Mouse (Mus musculus) intestine, postnatal 0 days (tissue): Measurements from ENCODE around the gene Alox15. TPM values are rescaled to one million over a fixed set of nuclear protein-coding genes. Genes with fewer than 3 reads are reported as not detected.
"Not testable (repeated sequence)": the region's sequence is repeated elsewhere in the genome, so short reads cannot be mapped to it uniquely, and the experiment has no call there.

Source experiments
- ATAC-seq: fragments of 200-750 bp; cut with Nextera tagmentation; 2 replicates; pipeline ENCODE4 v1.8.0; 2017; ENCODE audit warnings: mild to moderate bottlenecking, moderate TSS enrichment, moderate library complexity
- H3K27ac ChIP-seq: fragments of 300-500 bp; sonication (generic); 2 replicates; pipeline ENCODE4 v1.5.1; 2014; ENCODE audit warnings: mild to moderate bottlenecking, low read depth, low read length, moderate library complexity
- H3K27me3 ChIP-seq: fragments of 300-500 bp; sonication (generic); replicated peaks from 2 replicates; pipeline ENCODE4 v1.6.1; 2014; ENCODE audit warnings: low read length, mixed read lengths; ENCODE audit not compliant: control insufficient read depth, insufficient read depth
- H3K36me3 ChIP-seq: fragments of 300-500 bp; sonication (generic); 2 replicates; pipeline ENCODE4 v1.6.1; 2014; ENCODE audit warnings: mild to moderate bottlenecking, moderate library complexity; ENCODE audit not compliant: control insufficient read depth, insufficient read depth
- H3K4me1 ChIP-seq: fragments of 300-500 bp; sonication (generic); replicated peaks from 2 replicates; pipeline ENCODE4 v1.6.1; 2014; ENCODE audit warnings: antibody characterized with exemption, low read length, mixed read lengths; ENCODE audit not compliant: control insufficient read depth, insufficient read depth
- H3K4me2 ChIP-seq: fragments of 300-500 bp; sonication (generic); replicated peaks from 2 replicates; pipeline ENCODE4 v1.6.1; 2014; ENCODE audit warnings: low read depth, mild to moderate bottlenecking, moderate library complexity
- H3K4me3 ChIP-seq: fragments of 300-500 bp; sonication (generic); 2 replicates; pipeline ENCODE4 v1.5.1; 2014; ENCODE audit warnings: low read depth, low read length
- H3K9ac ChIP-seq: fragments of 300-500 bp; sonication (generic); 2 replicates; pipeline ENCODE4 v1.6.1; 2014; ENCODE audit warnings: mild to moderate bottlenecking, low read depth, low read length
- H3K9me3 ChIP-seq: fragments of 300-500 bp; sonication (generic); 2 replicates; pipeline ENCODE4 v1.6.1; 2016; ENCODE audit warnings: mixed run types; ENCODE audit not compliant: control insufficient read depth
- CTCF ChIP-seq: sonication (generic); IDR thresholded peaks from 2 replicates; pipeline ENCODE4 v1.5.1; 2016; ENCODE audit warnings: low read depth, mild to moderate bottlenecking, control low read depth, antibody characterized with exemption, moderate library complexity
- WGBS: fragments of 180-500 bp; shearing (Covaris S2); extraction: QIAGEN DNeasy Blood & Tissue Kit; methylation state at CpG from one replicate; pipeline ENCODE4 v1.1.7; 2014; 5-methylcytosine and 5-hydroxymethylcytosine counted together
- polyA plus RNA-seq: library from polyadenylated mRNA; unstranded; fragments of >200 nt; fragmentation: Nextera tagmentation; extraction: Ambion mirVana; gene quantifications from 2 replicates; pipeline ENCODE4 v1.2.1, GENCODE M21; 2015

Alox15 gene
- polyA plus RNA-seq, 1 experiment from 2014 or later = 0.33 TPM

DNA sequence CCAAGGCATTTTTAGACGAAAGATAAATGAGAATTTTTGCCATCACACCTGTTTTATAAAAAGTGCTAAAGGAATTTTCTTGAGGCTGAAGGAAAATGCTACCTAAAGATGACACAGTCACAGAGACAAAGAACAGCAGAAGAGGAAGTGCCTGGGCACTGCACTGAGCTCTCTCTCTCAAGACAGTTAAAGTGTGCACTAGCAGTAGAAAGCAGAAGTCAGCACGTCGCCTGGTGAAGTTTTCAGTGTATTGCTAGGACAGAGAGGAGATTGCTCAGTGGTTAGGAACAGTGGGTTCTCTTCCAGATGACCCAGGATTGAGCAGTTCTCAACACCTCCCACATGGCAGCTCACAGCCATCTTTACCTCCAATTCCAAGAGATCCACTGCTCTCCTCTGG is 22.5 kb upstream of the Alox15 start:
- ATAC-seq = no peak
- H3K9me3 ChIP-seq = no peaks in the 10 kb centered on the region
- no peak overlapping the region for H3K27ac ChIP-seq
- no peak for TF ChIP-seq CTCF
- 84% methylated on average over 3 of the region's 3 CpGs for WGBS
- H3K4me3 ChIP-seq = no peak overlapping the region
- H3K4me2 ChIP-seq = no peak overlapping the region
- H3K36me3 ChIP-seq = no peaks in the 10 kb centered on the region
- H3K9ac ChIP-seq = no peak overlapping the region
- no peaks in the 10 kb centered on the region for H3K27me3 ChIP-seq
- no peaks in the 10 kb centered on the region for H3K4me1 ChIP-seq

DNA sequence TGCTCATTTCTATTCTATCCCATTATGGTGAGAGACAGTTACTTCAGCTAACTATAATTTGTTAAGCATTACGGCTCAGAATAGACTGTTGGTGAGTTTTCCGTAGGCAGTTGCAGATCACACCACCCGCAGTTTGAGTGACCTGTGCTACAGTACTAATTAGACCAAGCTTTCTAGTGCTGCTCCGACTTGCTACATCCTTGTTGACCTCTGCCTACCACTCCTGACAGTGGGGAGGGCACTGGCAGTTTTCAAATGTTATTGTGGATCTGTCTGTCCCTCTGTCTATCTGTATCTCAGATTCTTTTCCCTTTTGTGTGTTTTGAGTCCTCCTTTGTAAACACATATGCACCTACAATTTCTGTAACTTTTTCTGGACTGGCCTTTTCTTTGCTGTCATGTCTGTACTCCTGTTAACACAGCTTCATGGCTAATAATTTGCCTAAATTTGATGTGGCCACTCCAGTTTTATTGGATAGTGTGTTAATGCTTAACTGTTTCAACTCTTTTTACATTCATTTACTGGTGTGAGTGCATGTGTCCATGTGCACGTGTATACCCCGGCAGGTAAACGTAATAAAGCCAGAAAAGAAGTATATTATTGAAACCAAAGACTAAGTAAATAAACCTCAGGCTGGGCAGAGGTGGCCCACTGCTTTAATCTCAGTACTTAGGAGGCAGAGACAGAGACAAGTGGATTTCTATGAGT is 21.2 kb upstream of the Alox15 start:
- Histone ChIP-seq H3K9me3 (no peaks in the 10 kb centered on the region), H3K4me3 (no peak overlapping the region), H3K36me3 (no peaks in the 10 kb centered on the region), H3K27me3 (no peaks in the 10 kb centered on the region), H3K4me2 (no peak overlapping the region), H3K27ac (no peak overlapping the region), H3K4me1 (no peaks in the 10 kb centered on the region), H3K9ac (no peak overlapping the region)
- TF ChIP-seq CTCF = no peak
- ATAC-seq = no peak
- 43% methylated on average over 7 of the region's 7 CpGs for WGBS

DNA sequence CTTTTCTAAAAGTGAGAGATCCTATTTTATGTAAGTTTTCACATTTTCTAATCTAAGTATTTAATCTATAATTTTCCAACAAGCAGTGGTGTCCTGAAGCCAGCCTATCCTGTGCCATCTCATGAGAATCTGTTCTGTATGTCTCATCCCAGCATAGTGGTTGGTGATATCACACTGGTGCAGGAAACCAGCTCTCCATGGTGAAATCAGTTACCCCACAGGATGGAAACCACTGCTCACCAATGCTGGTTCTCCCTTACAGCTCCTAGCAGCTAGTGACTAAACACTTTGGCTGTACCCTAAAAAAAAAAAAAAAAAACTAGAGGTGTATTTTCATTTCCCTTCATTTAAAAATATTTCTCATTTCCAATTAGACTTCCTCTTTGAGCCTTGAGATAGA is 20.6 kb upstream of the Alox15 start:
- H3K9ac ChIP-seq = no peak overlapping the region
- no peak overlapping the region for H3K27ac ChIP-seq
- H3K4me3 ChIP-seq = no peak overlapping the region
- H3K4me2 ChIP-seq = no peak overlapping the region
- no peaks in the 10 kb centered on the region for H3K4me1 ChIP-seq
- ATAC-seq = no peak
- no peaks in the 10 kb centered on the region for H3K27me3 ChIP-seq
- no peaks in the 10 kb centered on the region for H3K9me3 ChIP-seq
- H3K36me3 ChIP-seq = no peaks in the 10 kb centered on the region
- TF ChIP-seq CTCF = no peak

- H3K4me1 ChIP-seq, H3K4me2 ChIP-seq, H3K36me3 ChIP-seq, H3K9ac ChIP-seq, H3K27me3 ChIP-seq, ATAC-seq, H3K4me3 ChIP-seq, H3K27ac ChIP-seq, H3K9me3 ChIP-seq: not testable (repeated sequence)
- 71% methylated on average over 2 of the region's 2 CpGs for WGBS
These were observed 16.8 kb upstream of the Alox15 start for GRCm38 (mm10) chr11:70368626-70369025.

GRCm38 (mm10) chr11:70367701-70368100 is 15.9 kb upstream of the Alox15 start:
- H3K27ac ChIP-seq, H3K9ac ChIP-seq, H3K4me2 ChIP-seq, H3K9me3 ChIP-seq, H3K4me3 ChIP-seq, H3K4me1 ChIP-seq, H3K27me3 ChIP-seq, H3K36me3 ChIP-seq, ATAC-seq: not testable (repeated sequence)
- 77% methylated on average over 6 of the region's 6 CpGs for WGBS

GRCm38 (mm10) chr11:70348630-70349029 is 3.2 kb downstream of the Alox15 start:
- Histone ChIP-seq H3K9me3 (no peaks in the 10 kb centered on the region), H3K4me3 (no peak overlapping the region), H3K36me3 (no peaks in the 10 kb centered on the region), H3K27me3 (peaks cover 32% of the 10 kb centered on the region), H3K9ac (no peak overlapping the region), H3K4me2 (no peak overlapping the region), H3K4me1 (no peaks in the 10 kb centered on the region), H3K27ac (no peak overlapping the region)
- TF ChIP-seq CTCF = no peak
- WGBS = 83% methylated on average over 9 of the region's 9 CpGs
- ATAC-seq = no peak

DNA sequence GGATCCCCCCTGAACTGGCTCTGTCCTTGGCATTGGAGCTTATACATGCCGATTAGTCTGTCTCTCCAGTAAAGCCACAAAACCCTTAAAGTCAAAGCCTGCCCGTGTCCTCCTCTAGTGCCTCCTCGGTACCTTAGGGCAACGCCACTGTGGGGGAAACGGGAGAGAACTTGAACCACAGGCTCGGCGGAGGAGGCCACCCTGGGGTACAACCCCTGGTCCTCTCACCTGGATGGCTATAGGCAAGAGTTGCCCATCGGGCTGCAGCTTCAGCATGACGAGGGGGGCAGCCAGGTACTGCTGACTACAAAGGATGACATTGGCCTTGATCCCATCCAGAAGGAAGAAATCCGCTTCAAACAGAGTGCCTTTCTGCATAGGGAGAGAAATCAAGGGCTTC is 4.0 kb downstream of the Alox15 start:
- TF ChIP-seq CTCF = no peak
- H3K4me1 ChIP-seq = no peaks in the 10 kb centered on the region
- H3K27ac ChIP-seq = no peak overlapping the region
- WGBS = 78% methylated on average over 10 of the region's 10 CpGs
- no peaks in the 10 kb centered on the region for H3K9me3 ChIP-seq
- no peak for ATAC-seq
- no peaks in the 10 kb centered on the region for H3K36me3 ChIP-seq
- no peak overlapping the region for H3K4me3 ChIP-seq
- H3K4me2 ChIP-seq = no peak overlapping the region
- H3K27me3 ChIP-seq = peaks cover 36% of the 10 kb centered on the region
- no peak overlapping the region for H3K9ac ChIP-seq
